Mouse (Mus musculus) liver, embryonic 14.5 days (tissue): Measurements from ENCODE around the gene Stat6.

Experiments used
- CTCF ChIP-seq: IDR thresholded peaks from 2 replicates; pipeline ENCODE4 v1.5.1; 2016; ENCODE audit warnings: antibody characterized with exemption, low read depth, control low read depth
- EP300 ChIP-seq: IDR thresholded peaks from 2 replicates; pipeline ENCODE4 v1.6.1; 2016; ENCODE audit warnings: antibody characterized with exemption, low read depth

GRCm38 (mm10) chr10:127666501-127667268 lies 23.9 kb downstream of the Stat6 start, which contains the start of gene Nemp1:
- TF ChIP-seq CTCF (no peak), EP300 (no peak)
